Mouse (Mus musculus) embryo, embryonic 11.5 days (tissue): ENCODE measurements around the gene Dusp18.
A peak's percentile ranks its signal among the peaks of the same experiment; 100 is the strongest.

ENCODE experiments used
- DNase-seq: peaks from one replicate; pipeline ENCODE4 v3.0.0-alpha.2; 2012; ENCODE audit warnings: low read depth, low spot score

Dusp18 gene

DNA sequence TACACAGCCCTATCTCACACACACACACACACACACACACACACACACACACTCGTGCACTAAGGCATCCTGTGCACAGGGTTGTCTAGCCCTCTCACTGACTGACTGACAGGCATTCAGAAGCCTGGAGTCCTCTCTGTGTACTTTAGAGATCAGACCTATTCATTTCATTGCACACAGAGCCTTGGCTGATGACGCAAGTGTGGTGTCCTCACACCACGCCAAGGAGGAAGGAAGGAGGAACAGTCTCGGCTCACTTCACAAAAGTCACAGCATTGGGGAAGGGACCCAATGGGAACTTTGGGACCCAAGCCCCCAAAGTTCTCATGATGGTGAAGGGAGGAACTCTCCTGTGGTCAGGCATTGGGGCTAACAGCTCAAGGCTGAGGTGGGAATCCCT is 35.0 kb downstream of the Dusp18 start:
- no peak for DNase-seq

DNA sequence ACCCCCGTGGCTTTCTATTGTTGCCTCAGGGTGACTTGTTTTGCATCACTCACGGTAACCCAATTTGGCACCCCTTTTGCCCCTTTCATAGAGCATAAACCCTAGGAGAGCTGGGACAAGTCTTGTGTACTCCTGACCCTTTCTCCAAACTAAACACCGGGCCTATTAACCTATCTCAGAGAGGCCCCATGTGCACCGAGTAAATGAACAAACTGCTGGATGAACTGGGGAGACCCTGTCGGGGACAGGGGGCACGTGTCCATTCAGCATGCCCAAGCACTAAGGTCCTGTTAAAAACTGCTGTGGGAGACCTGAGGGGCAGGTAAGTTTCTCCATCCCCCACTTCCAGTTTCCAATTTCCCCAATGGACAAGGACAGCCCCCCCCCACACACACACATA is 35.9 kb downstream of the Dusp18 start:
- no peak for DNase-seq

DNA sequence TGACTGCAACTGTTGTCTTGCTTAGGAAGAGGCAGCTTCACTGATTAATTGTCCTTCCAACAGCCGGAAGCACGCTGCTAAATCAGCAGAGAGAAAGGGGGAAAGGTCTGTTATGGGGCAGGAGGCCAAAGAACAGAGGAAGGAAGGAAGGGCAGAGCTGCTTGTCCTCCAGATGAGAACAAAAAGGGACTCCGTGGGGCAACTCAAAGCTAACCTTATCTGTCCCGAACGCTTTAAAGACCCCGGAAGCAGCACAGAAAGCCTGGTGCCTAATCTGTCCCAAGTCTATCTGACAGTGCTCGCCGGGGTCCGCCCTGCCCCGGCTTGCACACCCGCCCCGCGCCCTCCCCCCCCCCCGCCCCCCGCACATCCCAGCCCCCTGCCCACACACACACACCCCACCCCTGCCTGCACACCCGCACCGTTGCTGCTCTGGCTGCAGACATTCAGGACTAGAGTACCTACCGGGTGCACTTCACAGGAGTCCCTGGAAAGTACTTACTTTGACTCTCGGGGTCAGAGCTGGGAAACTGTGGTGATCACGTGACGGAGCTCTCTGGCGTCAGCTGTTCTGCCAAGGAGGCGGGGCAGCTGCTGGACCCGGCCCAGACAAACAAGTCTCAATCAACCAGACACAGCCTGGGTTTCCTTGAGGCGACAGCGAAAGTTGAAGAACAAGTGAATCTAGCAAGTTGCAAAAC is 36.6 kb downstream of the Dusp18 start, which contains the start of gene Tcn2:
Gene Tcn2, minus strand, starts transcription at position 649 of the 701 bp plus-strand sequence.
- DNase-seq = peak; percentile 75

DNA sequence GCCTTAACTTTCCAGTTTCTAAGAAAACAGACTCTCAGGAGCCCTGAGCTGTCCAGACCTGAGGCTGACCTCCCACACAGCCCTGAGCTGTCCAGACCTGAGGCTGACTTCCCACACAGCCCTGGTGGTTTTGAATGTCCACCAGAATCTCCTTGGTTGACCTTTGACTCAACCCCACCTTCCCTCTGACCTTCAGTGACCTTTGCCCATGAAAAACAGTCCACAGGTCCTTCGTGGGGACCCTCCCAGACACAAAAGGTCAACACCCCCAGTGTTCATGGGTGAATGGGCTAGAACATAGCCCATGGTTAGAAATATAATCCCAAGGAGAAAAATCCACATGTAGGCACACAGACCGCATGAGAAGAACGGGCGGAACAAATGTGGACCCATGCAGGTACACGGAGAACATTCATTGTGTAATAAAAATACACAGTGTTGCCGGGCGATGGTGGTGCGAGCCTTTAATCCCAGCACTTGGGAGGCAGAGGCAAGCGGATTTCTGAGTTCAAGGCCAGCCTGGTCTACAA is 38.8 kb downstream of the Dusp18 start:
- no peak for DNase-seq

DNA sequence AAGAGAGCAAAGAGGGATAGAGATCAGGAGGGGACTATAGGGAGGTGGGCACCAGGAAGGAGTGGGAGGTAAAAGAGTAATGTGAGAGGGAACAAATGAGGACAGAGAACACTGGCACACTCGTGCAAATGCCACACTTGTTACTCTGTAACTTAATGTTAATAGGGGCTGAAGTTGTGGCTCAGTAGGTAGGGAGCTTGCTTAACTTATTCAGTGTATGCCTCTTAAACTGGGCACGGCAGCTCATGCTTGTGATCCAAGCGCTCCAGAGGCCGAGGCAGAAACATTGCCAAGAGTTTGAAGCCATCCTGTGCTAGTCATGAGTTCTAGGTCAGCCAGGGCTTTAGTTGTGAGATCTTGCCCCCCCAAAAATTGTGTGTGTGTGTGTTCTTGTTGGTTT is 40.1 kb downstream of the Dusp18 start:
- no peak for DNase-seq

DNA sequence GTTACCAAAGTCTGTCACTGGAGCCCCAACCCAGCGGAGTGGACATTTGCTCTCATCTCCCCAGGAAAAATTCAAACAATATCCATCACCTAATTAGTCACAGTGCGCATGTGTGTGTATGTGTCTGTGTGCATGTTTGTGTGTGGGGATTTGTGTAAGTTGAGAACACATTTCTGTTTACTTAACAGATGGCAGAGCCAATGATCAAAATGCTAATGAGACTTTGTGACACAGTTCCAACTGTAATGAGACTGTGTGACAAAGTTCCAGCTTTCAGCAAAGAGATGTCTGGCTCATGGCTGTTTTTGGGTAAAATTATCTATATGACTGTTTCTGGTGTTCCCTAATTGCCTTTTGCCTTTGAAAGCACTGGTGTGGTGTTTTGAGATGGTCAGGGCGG is 41.3 kb downstream of the Dusp18 start:
- no peak for DNase-seq

DNA sequence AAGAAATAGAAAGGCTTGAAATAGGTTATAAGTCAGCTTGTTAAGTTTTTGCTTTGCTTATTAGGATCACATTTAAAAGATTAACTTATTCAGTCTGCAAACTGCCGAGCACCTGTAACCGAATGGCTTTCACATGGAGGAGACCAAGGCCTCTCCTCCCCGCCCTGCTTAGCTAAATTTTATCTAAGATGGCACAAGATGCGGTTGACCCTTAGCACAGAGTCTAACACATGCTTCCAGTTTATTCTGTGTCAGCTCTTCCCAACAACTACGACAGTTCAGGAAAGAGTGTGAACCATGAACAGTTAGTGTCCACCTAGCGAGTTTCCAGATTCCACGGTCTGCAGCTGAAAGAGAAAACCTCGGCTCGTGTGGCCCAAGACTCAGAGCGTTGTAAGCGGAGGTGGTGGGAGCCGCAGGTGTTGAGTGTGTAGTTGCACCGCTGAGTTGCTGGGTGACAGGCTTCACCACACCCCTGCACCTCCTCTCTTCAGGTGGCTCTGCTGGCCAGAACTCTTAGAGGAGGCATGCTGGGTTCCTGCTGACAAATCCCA is 42.4 kb downstream of the Dusp18 start:
- DNase-seq = no peak

DNA sequence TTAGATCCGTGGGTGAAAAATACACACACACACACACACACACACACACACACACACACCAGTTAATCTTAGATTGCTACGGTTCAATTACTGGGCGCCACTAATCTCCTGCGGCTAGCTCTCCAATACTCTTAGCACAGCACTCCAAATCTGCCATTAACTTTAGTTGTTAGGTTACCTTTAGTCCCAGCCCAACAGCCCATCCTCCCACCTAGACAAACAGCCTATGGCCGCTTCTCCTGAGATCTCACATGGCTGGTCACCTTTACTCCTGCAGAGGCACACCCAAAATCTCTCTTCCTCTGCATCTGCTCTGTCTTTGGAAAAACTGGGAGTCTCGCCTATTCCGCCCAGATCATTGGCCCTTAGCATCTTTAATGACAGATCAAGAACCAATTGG is 46.3 kb downstream of the Dusp18 start:
- DNase-seq = no peak

DNA sequence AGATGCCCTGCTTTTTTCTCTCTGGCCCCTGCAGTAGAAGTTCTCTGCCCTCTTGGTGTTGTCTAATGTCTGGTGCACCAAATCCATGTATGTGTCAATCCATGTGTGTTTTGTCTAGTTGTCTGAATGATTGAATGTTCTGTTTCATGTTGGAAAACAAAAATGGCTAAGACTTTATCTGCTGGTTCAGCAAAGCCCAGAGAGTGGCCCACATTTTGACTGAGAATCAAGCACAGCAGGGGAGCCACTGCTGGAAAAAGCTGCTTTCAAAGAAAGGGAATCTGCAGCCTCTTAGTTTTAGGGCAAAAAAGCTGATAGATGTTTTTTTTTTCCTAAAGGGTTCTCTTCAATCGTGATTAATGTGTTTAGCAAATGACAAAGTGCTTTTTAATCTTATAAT is 51.3 kb downstream of the Dusp18 start:
- no peak for DNase-seq
